Mouse (Mus musculus) hindbrain, embryonic 11.5 days (tissue): ENCODE results near the gene Nfia. TPM values are rescaled to one million over a fixed set of nuclear protein-coding genes. Genes with fewer than 3 reads are reported as not detected.

Source experiments
- ATAC-seq: fragments of 200-750 bp; cut with Nextera tagmentation; 2 replicates; pipeline ENCODE4 v1.8.0; 2017; ENCODE audit warnings: mild to moderate bottlenecking, moderate TSS enrichment, moderate library complexity; ENCODE audit not compliant: low FRiP score
- DNase-seq: peaks from one replicate; pipeline ENCODE4 v3.0.0-alpha.2; 2015; ENCODE audit warnings: low spot score
- H3K27ac ChIP-seq: fragments of 300-500 bp; sonication (generic); 2 replicates; pipeline ENCODE4 v1.5.1; 2014; ENCODE audit warnings: mild to moderate bottlenecking, low read depth, low read length
- H3K27me3 ChIP-seq: fragments of 300-500 bp; sonication (generic); 2 replicates; pipeline ENCODE4 v1.6.1; 2014; ENCODE audit warnings: mild to moderate bottlenecking, low read length, moderate library complexity, mixed read lengths; ENCODE audit not compliant: control insufficient read depth, insufficient read depth
- H3K36me3 ChIP-seq: fragments of 300-500 bp; sonication (generic); 2 replicates; pipeline ENCODE4 v1.6.1; 2014; ENCODE audit warnings: mild to moderate bottlenecking, low read length, moderate library complexity, mixed read lengths; ENCODE audit not compliant: control insufficient read depth, insufficient read depth
- H3K4me1 ChIP-seq: fragments of 300-500 bp; sonication (generic); replicated peaks from 2 replicates; pipeline ENCODE4 v1.6.1; 2014; ENCODE audit warnings: low read length, mixed read lengths; ENCODE audit not compliant: control insufficient read depth, insufficient read depth
- H3K4me2 ChIP-seq: fragments of 300-500 bp; sonication (generic); replicated peaks from 2 replicates; pipeline ENCODE4 v1.6.1; 2014; ENCODE audit warnings: mild to moderate bottlenecking, low read depth, low read length
- H3K4me3 ChIP-seq: fragments of 300-500 bp; sonication (generic); 2 replicates; pipeline ENCODE4 v1.5.1; 2014; ENCODE audit warnings: low read depth, low read length
- H3K9ac ChIP-seq: fragments of 300-500 bp; sonication (generic); 2 replicates; pipeline ENCODE4 v1.6.1; 2014; ENCODE audit warnings: low read depth, low read length
- H3K9me3 ChIP-seq: fragments of 300-500 bp; sonication (generic); 2 replicates; pipeline ENCODE4 v1.6.1; 2016; ENCODE audit warnings: low read length; ENCODE audit not compliant: control insufficient read depth
- WGBS: fragments of 180-500 bp; shearing (Covaris S2); extraction: QIAGEN DNeasy Blood & Tissue Kit; methylation state at CpG from one replicate; pipeline ENCODE4 v1.1.7; 2014; 5-methylcytosine and 5-hydroxymethylcytosine counted together
- polyA plus RNA-seq: library from polyadenylated mRNA; unstranded; fragments of >200 nt; fragmentation: Nextera tagmentation; extraction: Ambion mirVana; gene quantifications from 2 replicates; pipeline ENCODE4 v1.2.1, GENCODE M21; 2014

Nfia gene
- polyA plus RNA-seq, 1 experiment from 2014 or later = 45.6 TPM

DNA sequence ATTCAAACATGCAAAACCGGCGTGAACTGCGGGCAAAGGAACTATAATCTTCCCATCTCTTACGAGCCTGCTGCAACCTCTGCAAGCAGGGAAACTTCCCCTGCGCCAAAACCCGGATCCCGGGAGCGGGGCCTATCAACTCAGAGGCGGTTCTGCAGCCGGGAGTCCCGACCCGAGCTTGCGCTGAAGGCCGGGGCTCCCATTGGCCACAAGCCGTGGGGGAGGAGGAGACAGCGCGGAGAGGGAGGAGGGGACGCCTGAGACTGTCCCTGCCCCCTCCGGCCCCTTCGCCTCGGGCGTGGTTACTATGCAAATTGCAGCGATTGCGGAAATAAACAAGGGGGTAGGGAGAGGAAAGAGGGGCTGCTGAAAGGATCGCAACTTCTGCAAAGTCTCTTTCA is 450 bp upstream of the Nfia start:
- Histone ChIP-seq H3K4me2 (peak overlapping the region; percentile 57), H3K9ac (peak overlapping the region; percentile 48), H3K27ac (peak overlapping the region; percentile 79), H3K9me3 (no peaks in the 10 kb centered on the region), H3K4me1 (no peaks in the 10 kb centered on the region; the same call in 1 of the 2 replicates), H3K27me3 (peaks cover 10% of the 10 kb centered on the region; the same call in 1 of the 2 replicates), H3K4me3 (peak overlapping the region; percentile 37), H3K36me3 (no peaks in the 10 kb centered on the region)
- peak; percentile 95 for ATAC-seq
- peak; percentile 97 for DNase-seq
- WGBS = under 1% methylated on average over 25 of the region's 25 CpGs

- H3K9me3 ChIP-seq = no peaks in the 10 kb centered on the region
- H3K4me3 ChIP-seq = peak overlapping the region; percentile 37
- H3K36me3 ChIP-seq = no peaks in the 10 kb centered on the region
- DNase-seq (peak; percentile 94), ATAC-seq (peak; percentile 76)
- no peaks in the 10 kb centered on the region; the same call in 1 of the 2 replicates for H3K4me1 ChIP-seq
- peak overlapping the region; percentile 57 for H3K4me2 ChIP-seq
- no peak overlapping the region for H3K9ac ChIP-seq
- peaks cover 10% of the 10 kb centered on the region; the same call in 1 of the 2 replicates for H3K27me3 ChIP-seq
- H3K27ac ChIP-seq = peak overlapping the region; percentile 79
- 0% methylated on average over 14 of the region's 14 CpGs for WGBS
Measured at GRCm38 (mm10) chr4:97773110-97773593, 618 bp downstream of the Nfia start.

- no peaks in the 10 kb centered on the region; the same call in 1 of the 2 replicates for H3K4me1 ChIP-seq
- H3K36me3 ChIP-seq = no peaks in the 10 kb centered on the region
- peak overlapping the region; percentile 37 for H3K4me3 ChIP-seq
- WGBS = 45% methylated on average over 2 of the region's 2 CpGs
- H3K27ac ChIP-seq = peak overlapping the region; percentile 79
- no peaks in the 10 kb centered on the region for H3K9me3 ChIP-seq
- no peak overlapping the region for H3K9ac ChIP-seq
- ATAC-seq (no peak), DNase-seq (no peak)
- H3K27me3 ChIP-seq = peaks cover 10% of the 10 kb centered on the region; the same call in 1 of the 2 replicates
- peak overlapping the region; percentile 57 for H3K4me2 ChIP-seq
Measured at GRCm38 (mm10) chr4:97773791-97774190, 1.3 kb downstream of the Nfia start.

- no peaks in the 10 kb centered on the region for H3K9me3 ChIP-seq
- peak overlapping the region; percentile 45; the same call in 1 of the 2 replicates for H3K27ac ChIP-seq
- H3K4me2 ChIP-seq = peak overlapping the region; percentile 33; the same call in 1 of the 2 replicates
- WGBS = 19% methylated on average over 4 of the region's 4 CpGs
- DNase-seq (no peak), ATAC-seq (no peak)
- H3K4me1 ChIP-seq = no peaks in the 10 kb centered on the region; the same call in 1 of the 2 replicates
- no peaks in the 10 kb centered on the region for H3K36me3 ChIP-seq
- H3K9ac ChIP-seq = peak overlapping the region; percentile 27; the same call in 1 of the 2 replicates
- H3K4me3 ChIP-seq = no peak overlapping the region
- H3K27me3 ChIP-seq = peaks cover 13% of the 10 kb centered on the region; the same call in 1 of the 2 replicates
Measured at GRCm38 (mm10) chr4:97774446-97774950, 2.0 kb downstream of the Nfia start.

DNA sequence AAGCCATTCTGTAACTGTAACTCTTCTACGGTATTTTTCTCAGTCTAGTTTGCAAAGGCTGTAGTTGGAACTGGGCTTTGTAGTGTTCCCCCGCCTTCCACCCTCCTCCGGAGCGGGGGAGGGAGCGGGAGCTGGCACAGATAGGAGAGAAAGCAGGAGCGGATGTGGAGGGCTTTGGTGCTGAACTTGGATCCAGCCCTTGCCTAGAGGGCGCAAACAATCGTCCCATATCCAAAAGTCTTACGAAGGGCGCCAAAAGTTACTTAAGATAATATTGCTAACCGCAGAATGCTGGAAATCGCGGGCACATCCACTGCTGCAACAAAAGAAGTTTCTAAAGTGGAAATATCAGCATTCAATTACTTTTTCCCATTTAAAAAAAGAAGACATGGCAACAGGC is 2.5 kb downstream of the Nfia start:
- Histone ChIP-seq H3K9ac (peak overlapping the region; percentile 27; the same call in 1 of the 2 replicates), H3K27ac (0 out of 2 replicates have a peak overlapping the region, but pooled peaks have one; percentile 45), H3K36me3 (no peaks in the 10 kb centered on the region), H3K4me3 (peak overlapping the region; percentile 16), H3K9me3 (no peaks in the 10 kb centered on the region), H3K4me2 (peak overlapping the region; percentile 33), H3K27me3 (peaks cover 14% of the 10 kb centered on the region; the same call in 1 of the 2 replicates), H3K4me1 (no peaks in the 10 kb centered on the region; the same call in 1 of the 2 replicates)
- DNase-seq (peak; percentile 72), ATAC-seq (no peak)
- under 1% methylated on average over 13 of the region's 13 CpGs for WGBS

DNA sequence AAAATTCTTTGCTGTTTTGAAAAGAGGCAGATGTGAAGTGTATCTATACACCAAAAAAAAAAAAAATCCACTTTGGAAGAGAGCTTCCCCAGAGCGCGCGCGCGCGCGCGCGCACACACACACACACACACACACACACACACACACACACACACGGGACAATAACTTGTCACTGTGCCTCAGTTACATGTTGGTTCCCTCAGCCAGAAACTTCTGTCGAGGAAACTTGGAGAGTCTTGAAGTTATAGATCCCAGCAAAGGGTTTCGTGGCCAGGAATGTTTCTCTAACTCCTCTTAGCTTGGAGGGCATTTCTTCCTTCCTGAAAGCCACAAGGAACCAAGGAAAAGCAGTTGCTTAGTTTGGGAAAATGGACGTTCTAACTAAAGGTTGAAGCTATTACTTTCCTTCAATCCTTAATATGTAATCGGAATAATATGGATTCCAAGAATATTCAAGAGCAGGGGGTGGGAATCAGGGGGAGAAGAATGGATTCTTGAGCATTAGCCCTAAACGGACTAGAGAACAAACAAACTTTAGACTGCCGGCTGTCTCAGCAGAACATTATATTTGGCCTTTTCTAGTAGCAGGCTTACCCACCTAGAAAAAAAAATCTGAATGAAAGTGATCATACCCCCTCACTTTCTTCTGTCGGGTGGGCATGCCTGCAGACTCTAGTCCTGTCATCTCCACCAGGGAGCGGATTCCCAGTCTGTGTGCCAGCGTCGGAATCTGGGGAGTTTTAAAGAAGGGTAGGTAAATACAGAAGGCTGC is 3.1 kb downstream of the Nfia start:
- Histone ChIP-seq H3K9me3 (no peaks in the 10 kb centered on the region), H3K4me2 (peak overlapping the region; percentile 33), H3K4me3 (peak overlapping the region; percentile 16), H3K27me3 (peaks cover 14% of the 10 kb centered on the region; the same call in 1 of the 2 replicates), H3K9ac (no peak overlapping the region), H3K27ac (no peak overlapping the region), H3K4me1 (no peaks in the 10 kb centered on the region; the same call in 1 of the 2 replicates), H3K36me3 (no peaks in the 10 kb centered on the region)
- ATAC-seq = no peak
- DNase-seq = peak; percentile 48
- under 1% methylated on average over 20 of the region's 20 CpGs for WGBS

- peak overlapping the region; percentile 94 for H3K4me3 ChIP-seq
- peak overlapping the region; percentile 97 for H3K9ac ChIP-seq
- WGBS = 0% methylated on average over 10 of the region's 10 CpGs
- no peaks in the 10 kb centered on the region for H3K9me3 ChIP-seq
- peaks cover 14% of the 10 kb centered on the region; the same call in 1 of the 2 replicates for H3K27me3 ChIP-seq
- H3K36me3 ChIP-seq = no peaks in the 10 kb centered on the region
- H3K4me1 ChIP-seq = no peaks in the 10 kb centered on the region; the same call in 1 of the 2 replicates
- H3K27ac ChIP-seq = peak overlapping the region; percentile 73
- no peak for ATAC-seq
- peak; percentile 61 for DNase-seq
- peak overlapping the region; percentile 38 for H3K4me2 ChIP-seq
Measured at GRCm38 (mm10) chr4:97776388-97777080, 4.0 kb downstream of the Nfia start.

GRCm38 (mm10) chr4:97777081-97777705 is 4.7 kb downstream of the Nfia start:
- under 1% methylated on average over 41 of the region's 77 CpGs for WGBS
- ATAC-seq = peak; percentile 48
- peak overlapping the region; percentile 97 for H3K9ac ChIP-seq
- peak overlapping the region; percentile 94 for H3K4me3 ChIP-seq
- peak overlapping the region; percentile 73 for H3K27ac ChIP-seq
- no peaks in the 10 kb centered on the region for H3K36me3 ChIP-seq
- peak; percentile 76 for DNase-seq
- no peaks in the 10 kb centered on the region; the same call in 1 of the 2 replicates for H3K4me1 ChIP-seq
- H3K4me2 ChIP-seq = peak overlapping the region; percentile 38
- H3K27me3 ChIP-seq = peaks cover 14% of the 10 kb centered on the region; the same call in 1 of the 2 replicates
- H3K9me3 ChIP-seq = no peaks in the 10 kb centered on the region
